Mouse (Mus musculus) hindbrain, embryonic 16.5 days (tissue): ENCODE measurements around the gene Slc37a1. TPM values are rescaled to one million over a fixed set of nuclear protein-coding genes. Genes with fewer than 3 reads are reported as not detected.

Source experiments
- ATAC-seq: fragments of 200-750 bp; cut with Nextera tagmentation; 2 replicates; pipeline ENCODE4 v1.8.0; 2017; ENCODE audit warnings: moderate TSS enrichment, moderate library complexity
- H3K27ac ChIP-seq: fragments of 300-500 bp; sonication (generic); 2 replicates; pipeline ENCODE4 v1.5.1; 2014; ENCODE audit warnings: low read depth, mild to moderate bottlenecking, control low read depth, low read length, moderate library complexity
- H3K27me3 ChIP-seq: fragments of 300-500 bp; sonication (generic); replicated peaks from 2 replicates; pipeline ENCODE4 v1.6.1; 2014; ENCODE audit warnings: low read length; ENCODE audit not compliant: control insufficient read depth, insufficient read depth
- H3K36me3 ChIP-seq: fragments of 300-500 bp; sonication (generic); 2 replicates; pipeline ENCODE4 v1.6.1; 2014; ENCODE audit warnings: mild to moderate bottlenecking, low read length, moderate library complexity, mixed read lengths; ENCODE audit not compliant: control insufficient read depth, insufficient read depth
- H3K4me1 ChIP-seq: fragments of 300-500 bp; sonication (generic); 2 replicates; pipeline ENCODE4 v1.6.1; 2014; ENCODE audit warnings: low read depth, low read length; ENCODE audit not compliant: control insufficient read depth, insufficient read depth
- H3K4me2 ChIP-seq: fragments of 300-500 bp; sonication (generic); 2 replicates; pipeline ENCODE4 v1.6.1; 2014; ENCODE audit warnings: mild to moderate bottlenecking, low read length, control low read depth, moderate library complexity
- H3K4me3 ChIP-seq: fragments of 300-500 bp; sonication (generic); 2 replicates; pipeline ENCODE4 v1.5.1; 2014; ENCODE audit warnings: mild to moderate bottlenecking, low read length, control low read depth, moderate library complexity
- H3K9ac ChIP-seq: fragments of 300-500 bp; sonication (generic); 2 replicates; pipeline ENCODE4 v1.6.1; 2014; ENCODE audit warnings: low read depth, mild to moderate bottlenecking, control low read depth, low read length, moderate library complexity
- H3K9me3 ChIP-seq: fragments of 300-500 bp; sonication (generic); 2 replicates; pipeline ENCODE4 v1.6.1; 2014; ENCODE audit warnings: mild to moderate bottlenecking, low read length, moderate library complexity; ENCODE audit not compliant: control insufficient read depth
- WGBS: fragments of 180-500 bp; shearing (Covaris S2); extraction: QIAGEN DNeasy Blood & Tissue Kit; methylation state at CpG from one replicate; pipeline ENCODE4 v1.1.7; 2014; 5-methylcytosine and 5-hydroxymethylcytosine counted together
- polyA plus RNA-seq: library from polyadenylated mRNA; unstranded; fragments of >200 nt; fragmentation: Nextera tagmentation; extraction: Ambion mirVana; gene quantifications from 2 replicates; pipeline ENCODE4 v1.2.1, GENCODE M21; 2015

Gene Slc37a1
- polyA plus RNA-seq, 1 experiment from 2014 or later = 8.6 TPM

DNA sequence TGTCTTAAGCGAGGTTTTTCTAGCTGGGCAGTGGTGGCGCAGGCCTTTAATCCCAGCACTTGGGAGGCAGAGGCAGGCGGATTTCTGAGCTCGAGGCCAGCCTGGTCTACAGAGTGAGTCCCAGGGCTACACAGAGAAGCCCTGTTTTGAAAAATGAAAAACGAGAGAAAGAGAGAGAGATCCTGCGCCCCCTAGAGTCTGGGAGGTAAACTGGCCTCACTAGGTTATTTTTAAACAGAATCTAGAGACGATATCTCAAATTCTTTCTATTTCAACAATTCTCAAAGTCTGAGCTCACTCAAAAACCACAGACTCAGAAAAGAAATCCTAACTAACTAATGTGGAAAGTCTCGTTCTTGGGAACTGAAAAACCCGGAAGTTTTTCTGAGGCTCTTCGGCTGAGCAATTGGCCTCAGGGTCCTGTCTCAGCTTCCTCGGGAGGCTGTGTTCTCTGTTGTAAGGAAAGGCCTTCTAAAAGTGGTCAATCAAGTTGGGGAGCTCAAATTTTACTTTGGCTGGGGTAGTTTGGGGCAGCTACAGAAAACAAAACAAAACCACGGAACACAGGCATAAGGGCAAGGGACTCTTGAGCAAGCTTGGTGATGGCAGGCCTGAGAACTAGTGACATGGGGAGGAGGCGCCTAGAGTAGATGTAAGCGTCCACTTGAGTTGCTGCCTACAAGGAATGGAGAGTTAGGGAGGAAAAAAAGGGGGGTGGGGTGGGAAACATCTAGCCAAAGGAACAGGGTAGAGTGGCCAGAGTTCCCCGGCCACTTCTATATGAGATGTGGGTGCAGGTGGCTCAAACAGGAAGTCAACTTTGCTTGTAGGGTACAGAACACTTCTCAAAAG is 8.0 kb downstream of the Slc37a1 start:
- H3K9ac ChIP-seq = no peak overlapping the region
- no peak overlapping the region for H3K27ac ChIP-seq
- no peak for ATAC-seq
- H3K4me1 ChIP-seq = peaks cover 21% of the 10 kb centered on the region
- no peaks in the 10 kb centered on the region for H3K27me3 ChIP-seq
- no peaks in the 10 kb centered on the region for H3K9me3 ChIP-seq
- H3K4me3 ChIP-seq = no peak overlapping the region
- 86% methylated on average over 15 of the region's 15 CpGs for WGBS
- H3K4me2 ChIP-seq = no peak overlapping the region; the same call in 1 of the 2 replicates
- no peaks in the 10 kb centered on the region for H3K36me3 ChIP-seq

DNA sequence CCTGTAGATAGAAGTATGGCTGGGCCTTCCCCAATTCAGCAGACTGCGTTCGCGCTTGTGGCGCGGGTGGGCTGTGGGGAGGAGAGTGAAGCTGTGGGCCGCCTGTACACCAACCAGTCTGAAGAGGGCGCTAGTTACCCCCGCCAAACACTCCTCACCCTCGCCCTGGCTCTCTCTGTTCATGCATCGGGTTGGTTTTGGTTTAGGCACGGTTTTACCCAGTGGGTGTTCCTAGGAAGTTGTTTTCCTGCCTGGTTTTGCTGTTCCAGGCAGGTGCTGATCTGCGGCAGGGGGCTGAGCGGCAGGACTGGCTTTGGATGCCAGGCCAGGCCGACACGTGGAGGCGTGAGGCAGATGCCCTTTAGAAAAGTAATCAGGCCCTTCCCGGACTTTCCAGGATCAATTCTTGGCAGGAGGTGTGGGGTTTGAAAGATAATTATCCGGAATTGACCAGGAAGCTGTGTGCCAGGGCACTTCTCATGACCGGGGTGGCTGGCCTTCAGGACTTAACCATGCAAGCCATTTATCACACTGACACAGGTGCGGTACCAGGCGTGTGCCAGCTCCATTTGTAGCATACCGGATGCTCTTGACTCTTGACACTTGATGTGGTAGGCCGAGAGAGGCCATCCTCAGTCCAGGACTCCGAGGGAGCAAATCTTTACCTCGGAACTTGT is 8.8 kb downstream of the Slc37a1 start:
- peak; percentile 46 for ATAC-seq
- H3K4me1 ChIP-seq = peaks cover 21% of the 10 kb centered on the region
- H3K9me3 ChIP-seq = no peaks in the 10 kb centered on the region
- 15% methylated on average over 25 of the region's 25 CpGs for WGBS
- H3K36me3 ChIP-seq = no peaks in the 10 kb centered on the region
- peak overlapping the region; percentile 80 for H3K27ac ChIP-seq
- peak overlapping the region; percentile 80 for H3K9ac ChIP-seq
- no peaks in the 10 kb centered on the region for H3K27me3 ChIP-seq
- peak overlapping the region; percentile 71 for H3K4me3 ChIP-seq
- H3K4me2 ChIP-seq = peak overlapping the region; percentile 92

DNA sequence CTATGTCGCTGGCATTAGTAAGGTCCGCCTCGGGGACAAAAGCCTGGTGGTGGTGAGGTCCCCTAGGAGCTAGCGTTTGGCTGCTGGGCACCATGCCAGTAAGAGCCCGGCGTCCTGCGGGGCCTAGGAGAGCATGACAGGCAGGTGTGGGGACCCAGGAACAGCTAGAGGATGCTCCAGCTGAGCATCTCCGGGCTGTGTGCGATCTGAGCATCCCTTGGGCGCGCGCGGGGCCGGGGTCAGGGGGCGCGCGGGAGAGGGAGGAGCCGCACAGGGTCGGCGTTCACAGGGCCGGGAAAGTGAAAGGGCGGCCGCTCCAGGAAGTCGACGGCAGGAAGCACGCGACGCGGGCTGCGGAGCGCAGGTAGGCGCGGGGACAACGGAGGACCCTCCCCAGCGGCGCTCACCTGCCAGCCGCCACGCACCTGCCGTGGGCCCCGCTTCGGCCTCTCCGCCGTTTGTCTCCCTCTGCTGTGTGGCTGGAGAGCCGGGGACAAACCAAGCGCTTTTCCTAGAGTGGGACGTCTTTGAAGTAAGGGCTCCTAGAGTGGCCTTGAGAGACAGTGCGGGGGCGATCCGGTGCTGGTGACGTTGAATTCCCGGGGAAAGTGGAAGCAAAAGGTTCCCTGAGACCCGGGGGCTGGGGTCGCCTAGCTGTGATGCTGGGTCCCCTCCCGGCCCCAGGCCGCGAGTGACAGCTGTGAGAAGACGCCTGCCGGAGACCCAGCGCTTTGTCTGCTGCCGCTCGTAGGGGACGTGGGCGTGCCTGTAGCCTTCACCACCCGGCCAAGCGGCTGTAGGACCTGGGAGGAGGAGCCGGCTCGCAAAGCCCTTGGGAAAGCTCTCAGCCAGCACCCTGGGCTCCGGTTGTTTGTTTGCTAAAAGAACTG is 9.5 kb downstream of the Slc37a1 start:
- Histone ChIP-seq H3K9ac (peak overlapping the region; percentile 80), H3K4me3 (peak overlapping the region; percentile 71), H3K27ac (peak overlapping the region; percentile 80), H3K27me3 (no peaks in the 10 kb centered on the region), H3K36me3 (no peaks in the 10 kb centered on the region), H3K9me3 (no peaks in the 10 kb centered on the region), H3K4me2 (peak overlapping the region; percentile 92), H3K4me1 (peaks cover 21% of the 10 kb centered on the region)
- WGBS = 1% methylated on average over 66 of the region's 68 CpGs
- ATAC-seq = peak; percentile 81

DNA sequence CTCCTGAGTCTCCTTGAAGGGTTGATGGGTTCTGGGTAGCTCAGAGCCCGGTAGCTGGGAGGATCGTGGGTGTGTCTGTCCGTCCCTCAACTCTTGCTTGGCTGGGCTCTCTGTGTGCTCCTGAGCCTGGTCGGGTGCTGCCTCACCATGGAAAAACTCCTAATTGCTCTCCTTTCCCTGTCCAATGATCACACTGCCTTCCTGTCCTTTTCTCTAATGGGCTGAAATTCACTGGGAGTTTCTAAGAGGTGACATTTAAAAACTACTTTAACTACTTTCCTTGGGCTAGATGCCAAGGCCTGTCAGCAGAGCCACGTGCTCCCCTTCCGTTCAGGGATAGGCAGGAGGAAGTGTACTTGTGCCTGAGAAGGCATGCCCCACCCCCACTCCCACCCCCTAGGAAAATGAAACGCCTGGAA is 10.9 kb downstream of the Slc37a1 start:
- no peak overlapping the region for H3K27ac ChIP-seq
- H3K4me3 ChIP-seq = peak overlapping the region; percentile 71
- peak overlapping the region; percentile 92 for H3K4me2 ChIP-seq
- no peak for ATAC-seq
- H3K9me3 ChIP-seq = no peaks in the 10 kb centered on the region
- H3K36me3 ChIP-seq = no peaks in the 10 kb centered on the region
- no peaks in the 10 kb centered on the region for H3K27me3 ChIP-seq
- no peak overlapping the region for H3K9ac ChIP-seq
- WGBS = 9% methylated on average over 7 of the region's 7 CpGs
- H3K4me1 ChIP-seq = peaks cover 21% of the 10 kb centered on the region

DNA sequence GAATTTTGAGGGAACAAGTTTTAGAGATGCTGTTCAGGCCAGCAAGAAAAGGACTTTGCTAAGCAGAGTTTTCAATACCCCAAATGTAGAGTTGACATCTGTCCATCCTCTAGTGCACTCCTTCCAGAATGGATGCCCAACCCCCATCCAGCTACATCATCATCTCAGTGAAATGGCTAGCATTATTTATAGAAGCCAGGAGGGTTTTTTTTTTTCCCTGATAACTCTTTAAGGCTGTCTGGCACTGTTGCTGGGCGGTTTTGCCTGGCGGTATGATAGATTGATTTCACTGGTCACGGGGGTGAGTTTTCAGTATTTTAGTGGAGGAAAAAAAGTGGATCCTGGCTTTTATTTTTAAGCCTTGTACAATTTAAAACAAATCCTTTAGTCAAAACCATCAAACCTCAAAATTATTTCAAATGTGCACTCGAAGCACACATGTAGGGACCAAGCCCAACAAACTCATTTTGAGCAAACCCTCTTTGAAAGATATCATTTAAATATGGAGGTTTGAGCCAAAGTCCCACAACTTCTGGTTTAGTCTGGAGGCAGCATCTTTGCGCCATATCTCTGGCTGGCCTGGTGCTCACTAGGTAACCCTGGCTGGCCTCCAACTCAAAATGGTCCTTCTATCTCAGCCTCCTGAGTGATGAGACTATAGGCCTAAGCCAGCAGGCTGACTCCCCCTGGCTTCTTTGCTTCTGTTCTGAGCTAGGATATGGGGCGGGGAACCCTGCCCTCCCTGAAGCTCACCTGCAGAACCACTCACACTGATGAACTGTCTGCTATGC is 12.0 kb downstream of the Slc37a1 start:
- WGBS = 71% methylated on average over 6 of the region's 6 CpGs
- no peak overlapping the region for H3K9ac ChIP-seq
- no peaks in the 10 kb centered on the region for H3K27me3 ChIP-seq
- H3K9me3 ChIP-seq = no peaks in the 10 kb centered on the region
- H3K4me1 ChIP-seq = peaks cover 21% of the 10 kb centered on the region
- H3K27ac ChIP-seq = no peak overlapping the region
- no peak overlapping the region for H3K4me3 ChIP-seq
- H3K36me3 ChIP-seq = no peaks in the 10 kb centered on the region
- no peak for ATAC-seq
- H3K4me2 ChIP-seq = no peak overlapping the region

DNA sequence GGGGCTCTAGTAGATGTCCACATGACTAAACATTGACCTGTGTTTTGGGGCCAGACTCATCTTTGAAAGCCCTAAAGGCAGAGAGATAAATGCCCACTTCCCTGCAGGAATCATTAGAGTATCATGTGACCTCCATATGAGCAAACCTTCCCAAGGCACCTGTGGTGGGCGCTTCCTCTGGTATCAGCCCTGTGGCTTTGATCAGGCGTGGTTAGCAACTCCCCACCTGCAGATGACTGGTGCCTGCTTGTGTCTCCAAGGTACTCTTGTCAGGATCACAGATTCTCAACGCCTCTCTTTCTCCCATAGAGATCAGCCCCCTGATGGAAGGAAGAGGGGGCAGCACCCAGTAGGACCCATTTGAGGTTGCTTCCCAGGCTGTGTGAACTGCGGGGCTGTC is 13.4 kb downstream of the Slc37a1 start:
- no peaks in the 10 kb centered on the region for H3K36me3 ChIP-seq
- H3K27me3 ChIP-seq = no peaks in the 10 kb centered on the region
- peaks cover 21% of the 10 kb centered on the region for H3K4me1 ChIP-seq
- H3K9me3 ChIP-seq = no peaks in the 10 kb centered on the region
- no peak overlapping the region for H3K4me3 ChIP-seq
- 90% methylated on average over 4 of the region's 4 CpGs for WGBS
- H3K27ac ChIP-seq = no peak overlapping the region
- no peak overlapping the region for H3K4me2 ChIP-seq
- no peak overlapping the region for H3K9ac ChIP-seq
- no peak for ATAC-seq

DNA sequence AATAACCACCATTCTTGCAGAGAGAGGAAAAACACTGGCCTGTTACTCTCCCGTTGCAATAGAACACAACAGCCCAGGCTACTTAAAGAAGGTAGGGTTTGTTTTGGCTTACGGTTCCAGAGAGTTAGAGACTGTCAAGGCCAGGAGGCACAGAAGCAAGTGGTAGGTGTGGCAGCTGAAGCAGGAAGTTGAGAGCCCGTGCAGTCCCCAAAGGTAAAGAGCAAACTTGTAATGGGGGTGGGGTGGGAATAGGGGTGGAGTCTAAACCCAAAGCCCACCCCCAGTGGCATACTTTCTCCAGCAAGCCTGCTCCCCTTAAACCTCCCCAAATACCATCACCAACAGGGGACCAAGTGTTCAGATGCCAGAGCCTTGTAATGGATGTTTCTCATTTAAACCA is 14.1 kb downstream of the Slc37a1 start:
- no peak for ATAC-seq
- H3K4me2 ChIP-seq = no peak overlapping the region
- no peaks in the 10 kb centered on the region for H3K9me3 ChIP-seq
- H3K9ac ChIP-seq = no peak overlapping the region
- WGBS = 83% methylated on average over 3 of the region's 3 CpGs
- no peaks in the 10 kb centered on the region for H3K27me3 ChIP-seq
- no peak overlapping the region for H3K4me3 ChIP-seq
- peaks cover 16% of the 10 kb centered on the region for H3K4me1 ChIP-seq
- no peaks in the 10 kb centered on the region for H3K36me3 ChIP-seq
- H3K27ac ChIP-seq = no peak overlapping the region

DNA sequence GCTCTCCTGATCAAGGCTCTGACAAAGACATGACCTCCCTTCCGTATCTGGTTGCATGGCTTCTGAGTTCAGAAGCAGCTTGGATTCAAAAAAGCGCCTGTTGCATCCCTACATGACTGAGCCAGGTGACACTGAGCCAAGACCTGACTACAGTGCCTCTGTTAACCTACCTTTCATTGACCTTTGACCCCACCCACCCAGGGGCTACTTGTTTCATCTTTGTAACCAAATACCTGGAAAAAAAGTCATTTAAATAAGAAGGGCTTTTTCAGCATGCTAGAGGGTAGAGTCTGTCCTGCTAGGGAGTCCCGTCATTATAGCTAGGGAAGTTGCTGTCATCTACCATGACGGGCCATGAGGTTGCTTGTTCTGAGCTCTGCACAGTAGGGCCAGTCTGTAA is 16.8 kb downstream of the Slc37a1 start:
- ATAC-seq = no peak
- H3K4me3 ChIP-seq = no peak overlapping the region
- no peak overlapping the region for H3K27ac ChIP-seq
- no peak overlapping the region for H3K9ac ChIP-seq
- no peaks in the 10 kb centered on the region for H3K9me3 ChIP-seq
- no peak overlapping the region for H3K4me2 ChIP-seq
- H3K4me1 ChIP-seq = no peaks in the 10 kb centered on the region
- no peaks in the 10 kb centered on the region for H3K36me3 ChIP-seq
- no peaks in the 10 kb centered on the region for H3K27me3 ChIP-seq
- 89% methylated on average over 4 of the region's 4 CpGs for WGBS
